Mouse (Mus musculus) MEL (cell line): ENCODE data around the gene Gm43517. TPM values are rescaled to one million over a fixed set of nuclear protein-coding genes. Genes with fewer than 3 reads are reported as not detected.

Source experiments
- DNase-seq: peaks from one replicate; pipeline ENCODE4 v3.0.0; 2011; ENCODE audit warnings: low read depth, low spot score
- H3K27ac ChIP-seq: 2 replicates; pipeline ENCODE4 v1.5.1; 2012; ENCODE audit warnings: low read depth, mild to moderate bottlenecking, control low read depth, low read length, moderate library complexity; ENCODE audit not compliant: control insufficient read depth
- H3K27me3 ChIP-seq, 2 experiments: fragments of 150-350 bp in 1 of 2; sonication (generic) in 1 of 2; 2 replicates each; pipeline ENCODE4 v1.6.1; 2012; ENCODE audit warnings: low read length in 2 of 2, mild to moderate bottlenecking in 2 of 2, improper control_type of control experiment in 1 of 2, moderate library complexity in 1 of 2; ENCODE audit not compliant: insufficient read depth in 2 of 2, control insufficient read depth in 1 of 2
- H3K36me3 ChIP-seq, 2 experiments: 2 replicates each; pipeline ENCODE4 v1.6.1; 2012 to 2014; ENCODE audit warnings: low read length in 2 of 2, improper control_type of control experiment in 1 of 2, inconsistent platforms in 1 of 2, mild to moderate bottlenecking in 1 of 2; ENCODE audit not compliant: insufficient read depth in 2 of 2, control insufficient read depth in 1 of 2
- H3K4me1 ChIP-seq, 2 experiments: fragments of 150-350 bp in 1 of 2; sonication (generic) in 1 of 2; 2 replicates each; pipeline ENCODE4 v1.6.1; 2012; ENCODE audit warnings: low read length in 2 of 2, improper control_type of control experiment in 1 of 2, mild to moderate bottlenecking in 1 of 2; ENCODE audit not compliant: insufficient read depth in 2 of 2, control insufficient read depth in 1 of 2
- H3K4me3 ChIP-seq, 2 experiments: fragments of 150-350 bp in 1 of 2; sonication (generic) in 1 of 2; 2 replicates each; pipeline ENCODE4 v1.5.1; 2012; ENCODE audit warnings: low read depth in 2 of 2, low read length in 2 of 2, mild to moderate bottlenecking in 2 of 2, moderate library complexity in 2 of 2, control low read depth in 1 of 2, improper control_type of control experiment in 1 of 2; ENCODE audit not compliant: control insufficient read depth in 1 of 2, insufficient read depth in 1 of 2
- H3K79me2 ChIP-seq: 2 replicates; pipeline ENCODE4 v1.6.1; 2012; ENCODE audit warnings: mild to moderate bottlenecking, low read length, moderate library complexity; ENCODE audit not compliant: control insufficient read depth, poor library complexity, insufficient read depth
- H3K9ac ChIP-seq: 2 replicates; pipeline ENCODE4 v1.6.1; 2012; ENCODE audit warnings: low read depth, mild to moderate bottlenecking, control low read depth, low read length, moderate library complexity; ENCODE audit not compliant: control insufficient read depth, poor library complexity, severe bottlenecking
- H3K9me3 ChIP-seq: fragments of 150-350 bp; sonication (generic); replicated peaks from 2 replicates; pipeline ENCODE4 v1.6.1; 2012; ENCODE audit warnings: mild to moderate bottlenecking, low read length, improper control_type of control experiment, moderate library complexity; ENCODE audit not compliant: insufficient read depth
- BHLHE40 ChIP-seq: IDR thresholded peaks from 2 replicates; pipeline ENCODE4 v1.6.1; 2012; ENCODE audit warnings: low read depth, mild to moderate bottlenecking, inconsistent platforms, low read length, improper control_type of control experiment, borderline replicate concordance
- CHD1 ChIP-seq: IDR thresholded peaks from 2 replicates; pipeline ENCODE4 v1.6.1; 2012; ENCODE audit warnings: low read depth, mild to moderate bottlenecking, inconsistent platforms, low read length, improper control_type of control experiment
- CHD2 ChIP-seq: IDR thresholded peaks from 2 replicates; pipeline ENCODE4 v1.6.1; 2011; ENCODE audit warnings: low read length, improper control_type of control experiment
- CTCF ChIP-seq, 3 experiments: IDR thresholded peaks in 2 of 3; conservative IDR thresholded peaks in 1 of 3; 2 replicates each; pipeline ENCODE4 v1.5.1; 2011 to 2012; ENCODE audit warnings: low read length in 3 of 3, low read depth in 2 of 3, mild to moderate bottlenecking in 2 of 3, improper control_type of control experiment in 1 of 3, inconsistent platforms in 1 of 3, mixed read lengths in 1 of 3, moderate library complexity in 1 of 3; ENCODE audit not compliant: control insufficient read depth in 1 of 3, insufficient read depth in 1 of 3, poor library complexity in 1 of 3, severe bottlenecking in 1 of 3
- E2F4 ChIP-seq: IDR thresholded peaks from 2 replicates; pipeline ENCODE4 v1.6.1; 2011; ENCODE audit warnings: low read depth, low read length, improper control_type of control experiment, borderline replicate concordance
- EP300 ChIP-seq, 2 experiments: IDR thresholded peaks; 2 replicates each; pipeline ENCODE4 v1.6.1; 2011; ENCODE audit warnings: improper control_type of control experiment in 2 of 2, low read length in 2 of 2, low read depth in 1 of 2, mild to moderate bottlenecking in 1 of 2
- ETS1 ChIP-seq: IDR thresholded peaks from 2 replicates; pipeline ENCODE4 v1.6.1; 2012; ENCODE audit warnings: low read depth, mild to moderate bottlenecking, inconsistent platforms, low read length, improper control_type of control experiment, moderate library complexity
- GABPA ChIP-seq: IDR thresholded peaks from 2 replicates; pipeline ENCODE4 v1.6.1; 2012; ENCODE audit warnings: low read depth, mild to moderate bottlenecking, inconsistent platforms, low read length, improper control_type of control experiment, moderate library complexity
- HCFC1 ChIP-seq: IDR thresholded peaks from 2 replicates; pipeline ENCODE4 v1.6.1; 2012; ENCODE audit warnings: low read depth, mild to moderate bottlenecking, inconsistent platforms, low read length, improper control_type of control experiment, moderate library complexity
- KAT2A ChIP-seq: conservative IDR thresholded peaks from 2 replicates; pipeline ENCODE4 v1.6.1; 2012; ENCODE audit warnings: low read depth, low read length, improper control_type of control experiment, inconsistent platforms
- MEF2A ChIP-seq: IDR thresholded peaks from 2 replicates; pipeline ENCODE4 v1.6.1; 2014; ENCODE audit warnings: low read depth, mild to moderate bottlenecking, inconsistent platforms, low read length, improper control_type of control experiment; ENCODE audit not compliant: poor library complexity, insufficient replicate concordance, severe bottlenecking; ENCODE audit errors: extremely low read depth
- MXI1 ChIP-seq: IDR thresholded peaks from 2 replicates; pipeline ENCODE4 v1.6.1; 2011; ENCODE audit warnings: mild to moderate bottlenecking, low read depth, low read length, improper control_type of control experiment
- MYC ChIP-seq: IDR thresholded peaks from 2 replicates; pipeline ENCODE4 v1.6.1; 2011; ENCODE audit warnings: low read depth, mild to moderate bottlenecking, low read length, improper control_type of control experiment, moderate library complexity
- NRF1 ChIP-seq: IDR thresholded peaks from 2 replicates; pipeline ENCODE4 v1.6.1; 2014; ENCODE audit warnings: low read depth, mild to moderate bottlenecking, inconsistent platforms, low read length, improper control_type of control experiment, moderate library complexity; ENCODE audit not compliant: poor library complexity, insufficient read depth, severe bottlenecking
- POLR2AphosphoS2 ChIP-seq: IDR thresholded peaks from 2 replicates; pipeline ENCODE4 v1.6.1; 2011; ENCODE audit warnings: low read length, improper control_type of control experiment
- POLR2AphosphoS5 ChIP-seq: IDR thresholded peaks from 2 replicates; pipeline ENCODE4 v1.6.1; 2012; ENCODE audit warnings: low read depth, borderline replicate concordance, mild to moderate bottlenecking, inconsistent platforms, low read length, moderate library complexity, mixed read lengths
- RCOR1 ChIP-seq: IDR thresholded peaks from 2 replicates; pipeline ENCODE4 v1.6.1; 2012; ENCODE audit warnings: low read depth, mild to moderate bottlenecking, inconsistent platforms, low read length, improper control_type of control experiment
- SIN3A ChIP-seq: IDR thresholded peaks from 2 replicates; pipeline ENCODE4 v1.6.1; 2012; ENCODE audit warnings: low read length, improper control_type of control experiment, inconsistent platforms
- SMC3 ChIP-seq: IDR thresholded peaks from 2 replicates; pipeline ENCODE4 v1.6.1; 2011; ENCODE audit warnings: low read depth, low read length, improper control_type of control experiment
- TCF12 ChIP-seq: IDR thresholded peaks from 2 replicates; pipeline ENCODE4 v1.6.1; 2014; ENCODE audit warnings: low read depth, mild to moderate bottlenecking, inconsistent platforms, low read length, improper control_type of control experiment, moderate library complexity
- USF1 ChIP-seq: IDR thresholded peaks from 2 replicates; pipeline ENCODE4 v1.6.1; 2014; ENCODE audit warnings: low read depth, mild to moderate bottlenecking, inconsistent platforms, low read length, improper control_type of control experiment, moderate library complexity
- ZC3H11A ChIP-seq: IDR thresholded peaks from 2 replicates; pipeline ENCODE4 v1.6.1; 2012; ENCODE audit warnings: low read depth, mild to moderate bottlenecking, inconsistent platforms, low read length, improper control_type of control experiment
- ZNF384 ChIP-seq: IDR thresholded peaks from 2 replicates; pipeline ENCODE4 v1.6.1; 2012; ENCODE audit warnings: low read depth, mild to moderate bottlenecking, inconsistent platforms, low read length, improper control_type of control experiment
- polyA plus RNA-seq, 2 experiments: library from polyadenylated mRNA; stranded (reverse) in 1 of 2; unstranded in 1 of 2; fragments of >175 nt in 1 of 2; fragments of >200 nt in 1 of 2; gene quantifications; 2 replicates each; pipeline versions ENCODE4 v1.2.1 to v1.2.4; 2012; ENCODE audit warnings: low replicate concordance in 2 of 2, low read depth in 1 of 2; ENCODE audit not compliant: insufficient read length in 2 of 2, insufficient read depth in 1 of 2, missing spikeins in 1 of 2
- total RNA-seq: library from RNA; depleted of rRNA; stranded (reverse); fragments of 300-350 nt; gene quantifications from 2 replicates; pipeline ENCODE4 v1.2.3, GENCODE M21; 2012

Gene Gm43517
- total and polyA plus RNA-seq, 3 experiments, result not detected

DNA sequence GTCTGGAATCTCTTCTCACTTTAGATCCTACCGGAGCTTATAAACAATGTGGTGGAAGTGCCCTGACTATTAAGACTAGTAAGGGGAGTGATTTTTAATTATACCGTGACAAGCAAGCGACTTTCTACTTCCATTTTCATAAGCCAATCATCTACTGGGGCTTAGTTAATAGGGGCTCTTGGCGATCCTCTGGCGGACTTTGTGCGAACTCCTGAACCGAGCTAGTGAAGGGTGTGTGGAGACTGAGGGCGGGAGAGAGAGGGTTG is 15.8 kb downstream of the Gm43517 start:
- no peaks in the 10 kb centered on the region for H3K9me3 ChIP-seq
- no peak overlapping the region for H3K4me3 ChIP-seq
- no peaks in the 10 kb centered on the region for H3K79me2 ChIP-seq
- no peaks in the 10 kb centered on the region for H3K27me3 ChIP-seq
- TF ChIP-seq POLR2AphosphoS2 (no peak), EP300 (IDR thresholded peaks at IDR 0.05; ENCODE audit: low read depth in 1 of 2, low read length in 2 of 2) (no peak), MEF2A (no peak), SIN3A (no peak), ZC3H11A (no peak), HCFC1 (no peak), CTCF (IDR thresholded peaks at IDR 0.05 in 2 of 3, conservative IDR thresholded peaks at IDR 0.05 in 1 of 3; ENCODE audit: control insufficient read depth in 1 of 3, insufficient read depth in 1 of 3, low read depth in 2 of 3, low read length in 3 of 3, poor library complexity in 1 of 3, severe bottlenecking in 1 of 3) (no peak), CHD2 (no peak), MXI1 (no peak), BHLHE40 (no peak), ETS1 (no peak), MYC (no peak)
- H3K4me1 ChIP-seq, result no peaks in the 10 kb centered on the region
- no peaks in the 10 kb centered on the region for H3K36me3 ChIP-seq
- DNase-seq, result no peak
- no peak overlapping the region for H3K9ac ChIP-seq
- no peak overlapping the region for H3K27ac ChIP-seq

DNA sequence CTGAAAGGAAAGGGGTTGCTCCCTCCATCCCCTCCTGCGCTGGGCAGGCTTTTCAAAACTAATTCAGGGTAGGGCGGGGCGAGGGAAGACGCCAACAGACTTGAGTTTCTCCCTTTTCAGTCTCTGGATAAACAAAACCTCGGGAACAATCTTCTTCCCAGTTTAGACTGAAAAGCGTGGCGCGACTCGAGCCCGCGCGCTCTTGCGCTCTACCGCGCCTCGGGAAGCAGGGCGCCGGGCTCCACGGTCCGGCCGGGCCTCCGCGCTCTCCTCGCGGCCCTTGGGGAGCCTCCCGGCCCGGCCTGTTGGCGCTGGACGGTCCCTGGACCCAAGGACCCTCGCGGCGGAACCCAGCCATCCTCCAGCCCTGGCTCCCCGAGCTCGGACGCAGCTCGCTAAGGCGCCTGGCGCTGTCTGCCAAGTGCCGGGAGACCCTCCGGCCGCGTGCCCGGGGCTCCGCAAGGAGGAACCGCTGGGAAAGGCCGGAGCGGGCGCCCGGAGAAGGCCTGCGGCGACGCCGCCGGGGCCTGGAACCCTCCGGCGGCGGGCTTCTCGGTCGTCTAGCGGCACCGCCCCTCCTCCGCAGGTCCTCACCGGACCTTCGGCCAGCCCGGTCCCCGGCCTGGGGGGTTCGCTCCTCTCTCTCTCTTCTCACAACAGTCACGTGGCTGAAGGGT is 16.3 kb downstream of the Gm43517 start:
- Histone ChIP-seq H3K9me3 (no peaks in the 10 kb centered on the region), H3K9ac (no peak overlapping the region), H3K36me3 (no peaks in the 10 kb centered on the region), H3K4me1 (no peaks in the 10 kb centered on the region), H3K4me3 (no peak overlapping the region)
- no peak for DNase-seq
- TF ChIP-seq SMC3 (no peak), ZNF384 (no peak), E2F4 (no peak), NRF1 (no peak), TCF12 (no peak), POLR2AphosphoS5 (no peak), EP300 (IDR thresholded peaks at IDR 0.05; ENCODE audit: low read depth in 1 of 2, low read length in 2 of 2) (no peak), ZC3H11A (no peak), KAT2A (no peak), RCOR1 (no peak), CHD1 (no peak), POLR2AphosphoS2 (no peak), GABPA (no peak), CHD2 (no peak), MYC (no peak), MEF2A (no peak), USF1 (no peak)
- TF ChIP-seq, all 39 proteins: peak for 0
- H3K79me2 ChIP-seq, result no peaks in the 10 kb centered on the region
- no peaks in the 10 kb centered on the region for H3K27me3 ChIP-seq
- no peak overlapping the region for H3K27ac ChIP-seq
